Mouse (Mus musculus) brain, embryonic 14.5 days (tissue): ENCODE data around the gene Inpp5e.

Experiments used
- CTCF ChIP-seq: fragments of 200-500 bp; IDR thresholded peaks from 2 replicates; pipeline ENCODE4 v1.5.1; 2012; ENCODE audit warnings: inconsistent platforms, mild to moderate bottlenecking, moderate library complexity, borderline replicate concordance; ENCODE audit not compliant: insufficient read depth, insufficient read length; ENCODE audit errors: extremely low read depth
- POLR2A ChIP-seq: fragments of 200-500 bp; IDR thresholded peaks from 2 replicates; pipeline ENCODE4 v1.6.1; 2012; ENCODE audit warnings: mild to moderate bottlenecking, inconsistent platforms, borderline replicate concordance; ENCODE audit not compliant: poor library complexity, insufficient read depth, insufficient read length, severe bottlenecking; ENCODE audit errors: extremely low read depth

- no peak for TF ChIP-seq CTCF
- no peak for TF ChIP-seq POLR2A
These were observed 8.7 kb downstream of the Inpp5e start for GRCm38 (mm10) chr2:26400296-26400695.
